Mouse (Mus musculus): ENCODE data around the gene Spock2.

DNA sequence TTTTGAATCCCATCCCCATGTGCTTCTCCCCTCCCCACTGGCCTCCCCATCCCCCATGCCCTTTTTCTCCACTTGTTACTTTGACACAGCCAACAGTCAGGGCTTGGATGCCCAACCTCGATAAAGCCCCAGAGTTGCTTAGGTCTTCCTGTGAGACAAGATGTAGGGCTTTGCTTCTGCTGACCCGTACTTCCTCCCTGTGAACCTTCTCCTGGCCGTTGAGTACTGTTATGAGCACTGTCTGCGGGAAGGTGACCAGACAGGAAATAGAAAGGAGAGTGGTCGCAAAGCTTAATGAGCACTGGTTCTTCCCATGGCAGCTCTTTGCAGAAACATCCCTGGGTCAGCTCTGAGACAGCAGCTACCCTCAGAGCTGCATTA lies 25.4 kb upstream of the Spock2 start:
- no peak for TF ChIP-seq E2F4 (IDR thresholded peaks at IDR 0.05; ENCODE audit: insufficient read depth)
- no peak for TF ChIP-seq POLR2A (IDR thresholded peaks at IDR 0.05; ENCODE audit: insufficient read length, low read depth)
